Mouse (Mus musculus): ENCODE data around the gene Top2a. TPM values are rescaled to one million over a fixed set of nuclear protein-coding genes. Genes with fewer than 3 reads are reported as not detected.

Top2a gene
- polyA plus RNA-seq, 1 experiment from 2014 or later, result 300 TPM

GRCm38 (mm10) chr11:98972215-98972614 is 51.8 kb downstream of the Top2a start:
- Histone ChIP-seq H3K27me3 (ENCODE audit: control insufficient read depth, insufficient read depth, low read length) (no peaks in the 10 kb centered on the region), H3K4me2 (replicated peaks; ENCODE audit: low read depth, low read length) (no peak overlapping the region), H3K4me3 (ENCODE audit: low read length) (no peak overlapping the region), H3K36me3 (ENCODE audit: control insufficient read depth, insufficient read depth, low read length) (peaks cover 66% of the 10 kb centered on the region), H3K4me1 (ENCODE audit: control insufficient read depth, insufficient read depth, low read length) (peaks cover 40% of the 10 kb centered on the region), H3K9me3 (ENCODE audit: control insufficient read depth, low read length) (no peaks in the 10 kb centered on the region), H3K27ac (ENCODE audit: low read depth, low read length) (no peak overlapping the region), H3K9ac (ENCODE audit: low read depth, low read length) (no peak overlapping the region)
- 0 out of 2 replicates have a peak, but pooled peaks have one; percentile 11 for ATAC-seq (ENCODE audit: low FRiP score, low TSS enrichment)
- 54% methylated on average over 9 of the region's 9 CpGs for WGBS

GRCm38 (mm10) chr11:98971316-98972031 is 52.5 kb downstream of the Top2a start:
- H3K27me3 ChIP-seq (ENCODE audit: control insufficient read depth, insufficient read depth, low read length), result no peaks in the 10 kb centered on the region
- H3K27ac ChIP-seq (ENCODE audit: low read depth, low read length), result no peak overlapping the region
- H3K4me1 ChIP-seq (ENCODE audit: control insufficient read depth, insufficient read depth, low read length), result peaks cover 47% of the 10 kb centered on the region
- no peak for ATAC-seq (ENCODE audit: low FRiP score, low TSS enrichment)
- H3K9ac ChIP-seq (ENCODE audit: low read depth, low read length), result no peak overlapping the region
- WGBS, result 79% methylated on average over 23 of the region's 23 CpGs
- no peak overlapping the region for H3K4me2 ChIP-seq (replicated peaks; ENCODE audit: low read depth, low read length)
- H3K36me3 ChIP-seq (ENCODE audit: control insufficient read depth, insufficient read depth, low read length), result peaks cover 73% of the 10 kb centered on the region
- no peak overlapping the region for H3K4me3 ChIP-seq (ENCODE audit: low read length)
- H3K9me3 ChIP-seq (ENCODE audit: control insufficient read depth, low read length), result no peaks in the 10 kb centered on the region

GRCm38 (mm10) chr11:98970191-98970925 is 53.6 kb downstream of the Top2a start:
- WGBS, result 67% methylated on average over 29 of the region's 29 CpGs

GRCm38 (mm10) chr11:98969496-98969927 is 54.5 kb downstream of the Top2a start:
- no peak for ATAC-seq (ENCODE audit: low FRiP score, low TSS enrichment)
- H3K27ac ChIP-seq (ENCODE audit: low read depth, low read length), result peak overlapping the region; percentile 37; the same call in 1 of the 2 replicates
- no peak overlapping the region for H3K9ac ChIP-seq (ENCODE audit: low read depth, low read length)
- peaks cover 67% of the 10 kb centered on the region for H3K4me1 ChIP-seq (ENCODE audit: control insufficient read depth, insufficient read depth, low read length)
- no peaks in the 10 kb centered on the region for H3K9me3 ChIP-seq (ENCODE audit: control insufficient read depth, low read length)
- 30% methylated on average over 17 of the region's 17 CpGs for WGBS
- peaks cover 70% of the 10 kb centered on the region for H3K36me3 ChIP-seq (ENCODE audit: control insufficient read depth, insufficient read depth, low read length)
- no peak overlapping the region for H3K4me3 ChIP-seq (ENCODE audit: low read length)
- H3K4me2 ChIP-seq (replicated peaks; ENCODE audit: low read depth, low read length), result no peak overlapping the region
- no peaks in the 10 kb centered on the region for H3K27me3 ChIP-seq (ENCODE audit: control insufficient read depth, insufficient read depth, low read length)

More at GRCm38 (mm10) chr11:98970191-98970925, 53.6 kb downstream of the Top2a start:
- Histone ChIP-seq H3K9me3 (ENCODE audit: control insufficient read depth, low read length) (no peaks in the 10 kb centered on the region), H3K27me3 (ENCODE audit: control insufficient read depth, insufficient read depth, low read length) (no peaks in the 10 kb centered on the region), H3K4me2 (replicated peaks; ENCODE audit: low read depth, low read length) (no peak overlapping the region), H3K36me3 (ENCODE audit: control insufficient read depth, insufficient read depth, low read length) (peaks cover 73% of the 10 kb centered on the region), H3K4me1 (ENCODE audit: control insufficient read depth, insufficient read depth, low read length) (peaks cover 59% of the 10 kb centered on the region), H3K9ac (ENCODE audit: low read depth, low read length) (no peak overlapping the region; the same call in 1 of the 2 replicates), H3K4me3 (ENCODE audit: low read length) (no peak overlapping the region), H3K27ac (ENCODE audit: low read depth, low read length) (no peak overlapping the region)
- no peak for ATAC-seq (ENCODE audit: low FRiP score, low TSS enrichment)

GRCm38 (mm10) chr11:98968716-98969495 is 55.1 kb downstream of the Top2a start:
- Histone ChIP-seq H3K4me1 (ENCODE audit: control insufficient read depth, insufficient read depth, low read length) (peaks cover 73% of the 10 kb centered on the region), H3K27ac (ENCODE audit: low read depth, low read length) (peak overlapping the region; percentile 31), H3K9ac (ENCODE audit: low read depth, low read length) (no peak overlapping the region), H3K4me2 (replicated peaks; ENCODE audit: low read depth, low read length) (peak overlapping the region; percentile 22), H3K27me3 (ENCODE audit: control insufficient read depth, insufficient read depth, low read length) (no peaks in the 10 kb centered on the region), H3K4me3 (ENCODE audit: low read length) (no peak overlapping the region; the same call in 1 of the 2 replicates), H3K9me3 (ENCODE audit: control insufficient read depth, low read length) (no peaks in the 10 kb centered on the region), H3K36me3 (ENCODE audit: control insufficient read depth, insufficient read depth, low read length) (peaks cover 65% of the 10 kb centered on the region)
- WGBS, result 11% methylated on average over 20 of the region's 20 CpGs
- no peak for ATAC-seq (ENCODE audit: low FRiP score, low TSS enrichment)

GRCm38 (mm10) chr11:98968079-98968478 is 55.9 kb downstream of the Top2a start:
- WGBS, result 67% methylated on average over 16 of the region's 16 CpGs
- no peaks in the 10 kb centered on the region for H3K27me3 ChIP-seq (ENCODE audit: control insufficient read depth, insufficient read depth, low read length)
- peaks cover 80% of the 10 kb centered on the region for H3K4me1 ChIP-seq (ENCODE audit: control insufficient read depth, insufficient read depth, low read length)
- H3K4me2 ChIP-seq (replicated peaks; ENCODE audit: low read depth, low read length), result peak overlapping the region; percentile 22; the same call in 1 of the 2 replicates
- no peaks in the 10 kb centered on the region for H3K9me3 ChIP-seq (ENCODE audit: control insufficient read depth, low read length)
- H3K4me3 ChIP-seq (ENCODE audit: low read length), result no peak overlapping the region
- peak overlapping the region; percentile 31 for H3K27ac ChIP-seq (ENCODE audit: low read depth, low read length)
- no peak for ATAC-seq (ENCODE audit: low FRiP score, low TSS enrichment)
- H3K9ac ChIP-seq (ENCODE audit: low read depth, low read length), result no peak overlapping the region
- H3K36me3 ChIP-seq (ENCODE audit: control insufficient read depth, insufficient read depth, low read length), result peaks cover 57% of the 10 kb centered on the region

- Histone ChIP-seq H3K4me3 (ENCODE audit: low read length) (no peak overlapping the region), H3K27me3 (ENCODE audit: control insufficient read depth, insufficient read depth, low read length) (no peaks in the 10 kb centered on the region), H3K27ac (ENCODE audit: low read depth, low read length) (no peak overlapping the region; the same call in 1 of the 2 replicates), H3K36me3 (ENCODE audit: control insufficient read depth, insufficient read depth, low read length) (peaks cover 42% of the 10 kb centered on the region), H3K9ac (ENCODE audit: low read depth, low read length) (no peak overlapping the region; the same call in 1 of the 2 replicates), H3K9me3 (ENCODE audit: control insufficient read depth, low read length) (no peaks in the 10 kb centered on the region), H3K4me1 (ENCODE audit: control insufficient read depth, insufficient read depth, low read length) (peaks cover 95% of the 10 kb centered on the region), H3K4me2 (replicated peaks; ENCODE audit: low read depth, low read length) (no peak overlapping the region)
- ATAC-seq (ENCODE audit: low FRiP score, low TSS enrichment), result 0 out of 2 replicates have a peak, but pooled peaks have one; percentile 8
- 34% methylated on average over 9 of the region's 9 CpGs for WGBS
Observed at GRCm38 (mm10) chr11:98966499-98967141, 57.4 kb downstream of the Top2a start.

GRCm38 (mm10) chr11:98965416-98966077 is 58.4 kb downstream of the Top2a start:
- Histone ChIP-seq H3K4me2 (replicated peaks; ENCODE audit: low read depth, low read length) (peak overlapping the region; percentile 99), H3K9ac (ENCODE audit: low read depth, low read length) (peak overlapping the region; percentile 76; the same call in 1 of the 2 replicates), H3K27me3 (ENCODE audit: control insufficient read depth, insufficient read depth, low read length) (no peaks in the 10 kb centered on the region), H3K27ac (ENCODE audit: low read depth, low read length) (peak overlapping the region; percentile 91; the same call in 1 of the 2 replicates), H3K36me3 (ENCODE audit: control insufficient read depth, insufficient read depth, low read length) (peaks cover 32% of the 10 kb centered on the region), H3K4me3 (ENCODE audit: low read length) (peak overlapping the region; percentile 11), H3K4me1 (ENCODE audit: control insufficient read depth, insufficient read depth, low read length) (peaks cover 96% of the 10 kb centered on the region), H3K9me3 (ENCODE audit: control insufficient read depth, low read length) (no peaks in the 10 kb centered on the region)
- no peak for ATAC-seq (ENCODE audit: low FRiP score, low TSS enrichment)
- 8% methylated on average over 11 of the region's 11 CpGs for WGBS
